Mouse (Mus musculus) cerebellum, adult 9-11 months (tissue): ENCODE measurements at regions not wholly inside any gene's neighbourhood (a gene's known extent, or its start where the extent isn't known, plus 50 kb on each side); places are given as distances from the start of the nearest gene placed in this dataset.

ENCODE experiments used
- DNase-seq: peaks from one replicate; pipeline ENCODE4 v3.0.0; 2022

- DNase-seq = peak; percentile 19
Observed at GRCm38 (mm10) chr11:92405818-92406217, 692.0 kb upstream of the Car10 start.

GRCm38 (mm10) chr11:92451372-92451771 is 646.5 kb upstream of the Car10 start:
- no peak for DNase-seq

- DNase-seq = no peak
Observed at GRCm38 (mm10) chr11:92495291-92495690, 602.5 kb upstream of the Car10 start.
